Mouse (Mus musculus) heart, adult 9 months (tissue): ENCODE measurements around the gene Lag3.

Source experiments
- DNase-seq, 2 experiments: peaks; one replicate each; pipeline ENCODE4 v3.0.0; 2022; ENCODE audit warnings: low spot score in 2 of 2

The Lag3 gene

DNA sequence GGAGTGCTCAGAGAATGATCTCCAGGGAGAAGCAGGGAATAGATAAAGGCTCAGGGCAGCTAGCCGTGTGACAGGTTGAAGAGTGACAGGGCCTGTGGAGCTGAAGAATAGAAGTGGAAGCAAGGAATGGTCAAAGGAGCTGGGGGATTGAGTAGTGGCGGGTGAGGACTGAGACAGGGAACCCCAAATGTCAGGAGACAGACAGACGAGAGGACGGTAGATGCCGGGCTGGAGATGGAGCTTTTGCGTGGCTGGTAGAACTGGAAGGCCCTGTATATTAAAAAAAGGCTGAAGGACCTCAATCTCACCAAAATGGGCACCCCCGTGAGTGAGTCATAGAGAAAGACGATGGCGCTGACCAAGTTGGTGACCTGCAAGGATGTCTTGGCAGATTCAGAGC lies 51.0 kb downstream of the Lag3 start:
- DNase-seq = no peak

DNA sequence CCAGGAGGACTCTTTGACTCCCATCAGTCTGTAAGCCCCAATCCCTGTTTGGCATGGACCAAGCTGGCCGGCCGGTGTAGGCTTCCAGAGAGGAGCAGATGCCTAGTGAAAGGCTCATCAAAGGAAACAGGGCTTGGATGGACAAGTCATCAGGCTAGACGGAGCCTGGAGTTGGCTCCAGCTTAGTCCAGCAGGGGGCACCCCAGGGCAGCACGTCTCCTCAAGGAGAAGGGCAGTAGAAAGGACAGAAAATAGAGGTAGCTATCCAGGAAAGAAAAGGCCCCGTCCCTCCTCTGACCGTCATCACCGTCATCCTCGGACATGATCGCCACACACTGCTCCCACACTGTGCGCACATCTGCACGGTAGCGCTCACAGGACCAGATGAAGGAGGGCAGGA lies 51.8 kb downstream of the Lag3 start:
- peak; percentile 56 to 79 for DNase-seq

DNA sequence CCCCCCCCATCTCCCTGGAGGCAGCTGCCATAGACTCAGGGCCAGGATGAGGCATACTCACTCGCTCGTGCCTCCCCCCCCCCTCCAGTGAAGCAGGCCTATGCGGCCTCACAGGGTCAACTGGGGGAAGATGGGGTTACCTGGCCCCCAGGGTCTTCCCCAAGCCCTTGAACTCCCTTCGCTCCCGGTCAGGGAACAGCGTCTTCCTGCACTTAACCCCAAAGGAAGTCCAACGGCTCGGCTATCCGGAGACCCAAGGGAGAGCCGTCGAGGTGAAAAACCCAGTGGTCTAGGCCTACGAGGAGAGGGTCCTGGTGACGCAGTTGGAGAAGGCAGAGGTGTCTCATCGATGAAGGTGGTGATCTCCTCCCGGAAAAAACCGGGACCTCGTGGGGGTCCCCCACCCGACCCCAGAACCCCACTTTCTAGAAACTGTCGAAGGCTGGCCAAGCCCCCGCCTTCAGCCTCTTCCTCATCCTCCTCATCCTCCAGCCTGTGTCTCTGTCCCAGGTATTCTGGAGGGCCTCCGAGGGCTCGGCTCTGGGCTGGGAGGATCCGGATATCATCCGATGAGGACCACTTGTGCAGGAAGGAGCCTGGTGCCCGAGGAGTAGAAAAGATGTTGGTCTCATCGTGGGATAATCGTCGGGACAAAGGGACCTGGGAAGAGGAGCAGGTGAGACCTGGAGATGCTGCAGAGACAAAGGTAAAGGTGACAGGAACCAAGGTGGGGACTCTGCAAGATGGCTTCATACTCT lies 52.8 kb downstream of the Lag3 start:
- DNase-seq = no peak

DNA sequence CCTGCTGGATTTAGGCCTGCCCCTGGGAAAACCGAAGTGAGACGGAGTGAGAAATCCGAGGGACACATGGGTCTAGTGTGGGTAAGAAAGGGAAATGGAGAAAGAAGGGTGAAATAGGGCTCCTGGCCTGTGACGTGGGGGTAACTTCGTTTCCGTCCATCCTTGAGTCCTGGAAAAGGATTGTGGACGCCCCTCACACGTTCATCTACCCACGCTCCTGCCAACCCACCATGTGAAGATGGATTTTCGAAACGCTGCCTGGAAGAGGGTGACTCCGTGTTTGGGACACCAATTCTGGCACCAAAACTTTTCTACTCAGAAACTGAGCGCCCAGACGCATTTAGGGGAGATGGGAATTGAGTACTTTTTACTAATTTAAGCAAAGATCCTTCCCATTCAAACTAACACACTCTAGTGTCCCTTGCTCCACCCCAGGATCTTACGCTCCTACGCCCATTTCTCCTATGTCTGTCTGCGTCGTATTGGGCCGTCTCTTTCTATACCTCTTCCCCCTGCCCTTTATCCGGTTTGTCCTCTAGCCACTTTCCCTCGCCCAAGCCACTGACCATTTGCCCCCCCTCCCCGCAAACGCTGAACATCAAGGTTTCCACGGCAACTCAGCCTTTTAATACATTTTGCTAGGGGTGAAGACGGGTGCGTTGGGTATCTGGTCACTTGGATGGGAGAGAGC lies 53.5 kb downstream of the Lag3 start:
- no peak for DNase-seq

DNA sequence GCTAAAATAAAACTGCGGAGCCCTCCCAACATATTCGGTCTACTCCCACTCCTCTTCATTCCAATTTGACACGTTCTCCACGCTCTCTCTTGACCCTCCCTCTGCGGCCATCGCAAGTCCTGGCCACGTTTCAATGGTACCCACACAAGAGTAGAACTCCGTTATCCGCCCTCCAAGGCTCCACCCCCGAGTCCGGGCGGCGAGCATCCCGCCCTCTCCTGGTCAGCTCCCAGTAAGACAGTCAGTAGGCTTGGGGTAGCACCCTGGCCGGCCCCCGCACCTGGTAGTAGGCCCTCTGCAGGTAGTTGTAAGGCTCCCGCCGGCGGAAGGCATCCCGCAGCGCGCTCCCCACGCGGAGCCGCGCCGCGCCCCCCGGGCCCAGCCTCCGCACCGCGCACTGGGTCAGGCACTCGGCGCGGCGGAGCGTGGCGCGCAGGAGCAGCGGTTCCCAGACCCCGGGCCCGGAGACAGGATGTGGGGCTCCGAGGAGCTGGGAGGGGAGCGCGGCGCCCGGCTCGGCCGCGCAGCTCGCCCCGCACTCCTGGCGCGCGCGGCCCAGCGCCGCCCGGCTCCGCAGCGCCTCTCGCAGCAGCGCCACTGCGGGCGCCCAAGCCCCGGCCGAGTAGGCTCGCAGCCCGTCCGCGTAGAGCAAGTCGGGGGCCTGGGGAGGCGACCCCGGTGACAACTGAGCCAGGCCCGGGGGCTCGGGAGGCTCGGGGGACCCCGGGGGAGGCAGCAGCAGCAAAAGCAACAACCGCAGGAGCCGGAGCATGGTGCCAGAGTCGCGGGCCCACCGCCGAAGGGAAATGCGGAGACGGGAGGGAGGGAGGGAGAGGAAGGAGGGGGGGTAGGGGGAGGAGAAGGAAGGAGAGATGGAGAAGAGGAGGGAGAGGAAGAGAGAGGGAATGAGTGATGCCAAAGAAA lies 54.3 kb downstream of the Lag3 start, which contains the start of gene P3h3:
TSS of gene P3h3 (minus strand) at position 837 of the 924 bp plus-strand sequence.
- peak; percentile 82 to 84 for DNase-seq

DNA sequence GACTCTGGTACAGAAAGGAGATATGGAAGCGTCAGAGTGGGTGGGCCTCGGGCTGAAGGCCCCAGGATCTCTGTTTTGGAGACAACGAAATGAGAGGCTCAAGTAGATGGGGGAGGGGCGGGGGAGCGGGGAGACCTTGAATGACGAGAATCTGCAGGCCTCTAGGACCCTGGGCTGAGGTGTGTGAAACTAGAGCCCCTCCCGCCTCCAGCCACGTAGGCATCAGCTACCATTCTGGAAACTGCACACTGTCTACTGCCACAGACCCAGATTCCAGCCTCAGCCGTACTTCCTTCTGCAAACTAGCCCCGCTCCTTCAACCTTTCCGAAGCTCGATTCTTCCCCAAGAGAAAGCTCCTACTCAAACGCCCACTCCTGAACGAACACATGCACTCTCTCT lies 55.2 kb downstream of the Lag3 start:
- DNase-seq = no peak

DNA sequence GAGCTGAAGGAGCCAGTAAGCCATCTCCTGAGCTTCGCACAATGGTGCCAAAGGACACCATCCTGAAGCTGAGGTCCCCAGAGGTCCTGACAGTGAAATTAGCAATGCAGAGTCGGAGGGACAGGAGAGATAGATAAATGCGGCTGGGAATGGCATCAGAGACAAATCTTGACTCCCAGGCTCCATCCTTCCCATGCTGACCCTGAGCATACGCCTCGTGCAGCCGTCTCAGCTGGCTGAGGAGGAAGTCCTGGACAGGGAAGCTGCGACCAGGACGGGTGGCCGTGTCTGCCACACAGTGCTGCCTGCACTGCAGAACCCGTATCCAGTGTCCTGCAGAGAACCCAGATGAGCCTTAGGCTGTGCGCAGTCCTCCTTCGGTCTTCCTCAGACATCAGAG lies 56.9 kb downstream of the Lag3 start:
- no peak for DNase-seq
